Mouse (Mus musculus) CD4-positive, CD25-positive, alpha-beta regulatory T cell, adult 2 months (primary cell): ENCODE data around the gene Hsd3b7.
"Not testable (repeated sequence)": the region's sequence is repeated elsewhere in the genome, so short reads cannot be mapped to it uniquely, and the experiment has no call there.

Source experiments
- DNase-seq: peaks from one replicate; pipeline ENCODE4 v3.0.0-alpha.2; 2012; ENCODE audit warnings: low read depth, low spot score

The Hsd3b7 gene

DNA sequence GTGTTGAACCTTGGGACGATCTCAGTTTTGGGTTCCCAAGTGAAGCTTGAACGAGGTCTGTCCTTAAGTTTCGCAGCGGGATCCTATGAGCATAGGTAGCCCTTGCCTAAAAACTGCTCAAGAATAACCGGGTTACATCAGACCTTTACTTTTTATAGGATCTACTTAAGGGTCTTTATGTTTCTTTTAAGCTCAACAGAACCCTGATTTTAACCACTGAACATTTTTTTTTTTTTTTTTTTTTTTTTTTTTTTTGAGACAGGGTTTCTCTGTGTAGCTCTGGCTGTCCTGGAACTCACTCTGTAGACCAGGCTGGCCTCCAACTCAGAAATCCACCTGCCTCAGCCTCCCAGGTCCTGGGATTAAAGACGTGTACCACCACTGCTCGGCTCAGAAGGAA is 24.6 kb upstream of the Hsd3b7 start:
- DNase-seq, result not testable (repeated sequence)

GRCm38 (mm10) chr7:127776426-127776825 is 24.0 kb upstream of the Hsd3b7 start, which contains the start of gene Setd1a:
Setd1a (plus strand) TSS chr7:127776670.
- DNase-seq, result peak; percentile 87

DNA sequence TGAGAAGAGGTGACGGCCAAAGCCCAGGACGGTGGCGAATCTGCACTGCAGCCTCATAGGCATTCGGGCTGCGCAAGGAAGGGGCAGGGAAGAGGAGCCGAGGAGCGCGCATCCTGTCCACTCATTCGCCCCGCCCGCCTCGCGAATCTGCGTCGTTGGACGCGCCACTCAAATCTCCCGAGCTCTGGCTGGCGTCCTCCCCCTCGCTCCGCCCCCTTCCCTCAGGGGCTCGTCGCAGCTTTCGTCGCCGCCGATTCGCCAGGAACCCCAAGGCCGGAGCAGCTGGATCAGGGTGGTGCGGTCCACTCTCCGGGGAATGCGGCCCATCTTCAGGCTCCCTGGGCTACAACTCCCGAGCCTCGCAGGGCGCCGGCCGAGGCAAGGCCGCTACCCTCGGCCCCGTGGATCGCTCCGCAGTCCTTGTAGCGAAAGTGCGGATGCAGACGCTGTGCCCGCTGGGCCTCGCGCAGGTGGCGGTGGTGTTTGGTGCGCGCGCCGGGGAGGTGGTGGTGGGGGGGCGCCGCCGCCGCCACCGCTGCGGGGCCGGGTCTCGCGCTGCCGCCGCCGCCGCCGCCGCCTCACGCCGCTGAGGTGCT is 23.4 kb upstream of the Hsd3b7 start:
- DNase-seq, result peak; percentile 98

DNA sequence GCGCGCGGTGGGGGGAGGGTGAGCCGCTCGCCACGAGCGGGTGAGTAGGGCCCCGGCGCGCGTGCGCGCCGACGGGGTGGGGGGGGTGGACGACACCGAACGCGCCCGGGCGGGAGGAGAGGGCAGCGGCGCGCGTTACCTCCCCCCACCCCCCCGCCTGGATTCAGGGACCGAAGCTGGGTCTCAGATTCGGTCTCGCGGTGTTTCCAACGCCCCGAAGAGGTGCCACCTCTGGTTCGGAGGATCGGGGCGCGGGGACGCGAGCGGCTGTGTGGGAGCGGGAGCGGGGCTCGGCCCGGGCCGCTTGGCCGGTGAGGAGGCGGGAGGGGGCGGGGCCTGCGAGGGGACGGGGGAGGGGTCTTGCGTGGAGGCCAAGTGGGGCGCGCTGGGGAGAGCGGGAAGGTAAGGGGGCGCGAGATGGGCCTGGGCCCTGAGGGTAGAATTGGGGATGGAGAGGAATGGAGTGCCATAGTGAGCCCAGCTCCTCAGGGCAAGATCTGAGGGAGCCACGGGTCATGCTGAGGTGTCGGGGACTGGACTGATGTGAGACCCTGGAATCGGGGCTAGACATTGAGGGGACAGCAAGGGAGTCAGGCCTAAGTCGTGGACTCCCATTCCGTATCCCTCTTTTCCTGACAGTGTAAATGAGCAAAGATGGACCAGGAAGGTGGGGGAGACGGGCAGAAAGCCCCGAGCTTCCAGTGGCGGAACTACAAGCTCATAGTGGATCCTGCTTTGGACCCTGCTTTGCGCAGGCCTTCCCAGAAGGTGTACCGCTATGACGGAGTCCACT is 22.7 kb upstream of the Hsd3b7 start:
- DNase-seq, result no peak

GRCm38 (mm10) chr7:127778350-127778749 is 22.1 kb upstream of the Hsd3b7 start:
- DNase-seq, result no peak

GRCm38 (mm10) chr7:127785308-127785707 is 15.1 kb upstream of the Hsd3b7 start, which contains the start of gene Gm49388:
Gm49388 (plus strand) TSS chr7:127785608.
- no peak for DNase-seq

DNA sequence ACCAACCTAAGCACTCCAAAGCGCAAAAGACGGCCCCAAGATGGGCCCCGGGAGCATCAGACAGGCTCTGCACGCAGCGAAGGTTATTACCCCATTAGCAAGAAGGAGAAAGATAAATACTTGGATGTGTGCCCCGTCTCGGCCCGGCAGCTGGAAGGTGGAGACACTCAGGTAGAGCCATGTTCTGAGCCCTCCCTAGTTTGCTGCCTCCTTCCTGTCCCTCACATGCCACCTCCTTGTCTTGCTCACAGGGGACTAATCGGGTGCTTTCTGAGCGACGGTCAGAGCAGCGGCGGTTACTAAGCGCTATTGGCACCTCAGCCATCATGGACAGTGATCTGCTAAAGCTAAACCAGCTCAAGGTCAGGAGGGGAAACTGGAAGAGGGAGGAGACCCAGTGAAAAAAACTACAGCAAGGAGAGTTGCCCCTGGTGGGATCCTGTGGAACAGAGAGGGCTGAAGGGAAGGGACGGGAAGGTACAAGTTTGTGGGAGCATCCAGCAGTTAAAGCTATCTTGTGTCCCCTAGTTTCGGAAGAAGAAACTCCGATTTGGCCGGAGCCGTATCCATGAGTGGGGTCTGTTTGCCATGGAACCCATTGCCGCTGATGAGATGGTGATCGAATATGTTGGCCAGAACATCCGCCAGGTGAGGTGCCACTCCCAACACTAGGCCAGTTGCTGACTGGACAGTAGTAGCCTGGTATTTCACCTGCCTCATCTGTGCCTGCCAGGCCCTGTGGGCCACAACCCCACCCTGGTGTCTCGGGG is 3.1 kb upstream of the Hsd3b7 start:
- DNase-seq, result no peak

- DNase-seq, result no peak
These were observed 1.8 kb upstream of the Hsd3b7 start for GRCm38 (mm10) chr7:127798591-127798990.

GRCm38 (mm10) chr7:127799211-127799610 is 1.2 kb upstream of the Hsd3b7 start:
- DNase-seq, result no peak

DNA sequence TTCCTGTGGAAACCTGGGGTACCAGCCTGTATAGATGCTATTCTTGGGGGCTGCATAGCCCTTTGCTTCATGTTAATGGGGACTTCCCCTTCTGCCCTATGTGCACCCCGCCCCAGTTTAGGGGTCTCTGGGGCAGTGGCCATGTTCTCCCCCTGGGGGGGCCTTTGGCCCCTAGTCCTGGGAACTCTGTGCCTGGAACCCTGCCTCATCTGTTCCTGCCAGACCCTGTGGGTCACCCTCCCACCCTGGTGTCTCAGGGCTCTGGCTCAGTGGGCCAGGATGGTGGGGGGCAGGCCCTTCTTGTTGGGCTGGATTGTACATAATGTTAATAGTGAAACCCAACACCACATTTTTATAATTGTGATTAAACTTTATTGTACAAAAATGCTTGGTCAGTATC is 666 bp upstream of the Hsd3b7 start:
- DNase-seq, result no peak

- no peak for DNase-seq
These were observed 712 bp downstream of the Hsd3b7 start for GRCm38 (mm10) chr7:127801010-127801621.

- no peak for DNase-seq
These were observed 1.9 kb downstream of the Hsd3b7 start for GRCm38 (mm10) chr7:127802313-127802712.

GRCm38 (mm10) chr7:127808821-127809220 is 8.4 kb downstream of the Hsd3b7 start:
- no peak for DNase-seq

DNA sequence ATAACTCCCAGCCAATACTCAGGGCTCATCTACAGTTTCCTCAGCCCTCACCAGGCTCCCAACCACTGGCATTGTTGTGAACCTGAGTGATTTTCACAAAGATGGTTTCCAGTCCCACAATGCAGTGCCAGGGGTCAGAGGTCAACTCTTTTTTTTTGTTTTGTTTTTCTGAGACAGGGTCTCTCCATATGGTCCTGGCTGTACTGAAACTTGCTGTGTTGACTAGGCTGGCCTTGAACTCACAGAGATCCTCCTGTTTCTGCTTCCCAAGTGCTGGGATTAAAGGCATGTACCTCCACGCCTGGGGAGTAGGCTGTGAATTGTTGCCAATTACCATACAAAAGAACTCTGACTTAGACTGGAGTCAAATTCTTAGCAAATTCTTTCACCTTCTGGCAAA is 9.4 kb downstream of the Hsd3b7 start:
- no peak for DNase-seq

GRCm38 (mm10) chr7:127810650-127811049 is 10.2 kb downstream of the Hsd3b7 start:
- DNase-seq, result no peak

GRCm38 (mm10) chr7:127811240-127811639 is 10.8 kb downstream of the Hsd3b7 start:
- DNase-seq, result no peak

DNA sequence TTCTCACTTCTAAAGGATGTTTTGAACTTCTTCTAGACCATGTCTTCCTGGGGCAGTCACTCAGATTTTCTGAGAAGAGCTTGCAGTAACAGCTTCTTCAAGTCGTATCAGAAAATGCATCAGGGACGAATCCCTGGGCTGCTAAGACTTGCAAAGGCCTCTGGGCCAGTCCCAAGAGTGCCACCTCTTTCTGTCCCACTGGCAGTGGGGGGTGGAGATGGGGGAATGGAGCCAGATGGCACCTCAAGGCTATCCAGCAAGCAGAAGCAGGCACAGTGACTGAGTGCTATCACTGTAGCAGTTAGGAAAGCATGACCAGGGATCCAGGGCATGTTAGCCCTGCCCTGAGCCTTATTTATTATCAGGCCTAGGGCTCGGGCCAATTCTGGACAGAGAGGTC is 11.9 kb downstream of the Hsd3b7 start:
- DNase-seq, result no peak

GRCm38 (mm10) chr7:127813821-127814220 is 13.4 kb downstream of the Hsd3b7 start:
- DNase-seq, result no peak

DNA sequence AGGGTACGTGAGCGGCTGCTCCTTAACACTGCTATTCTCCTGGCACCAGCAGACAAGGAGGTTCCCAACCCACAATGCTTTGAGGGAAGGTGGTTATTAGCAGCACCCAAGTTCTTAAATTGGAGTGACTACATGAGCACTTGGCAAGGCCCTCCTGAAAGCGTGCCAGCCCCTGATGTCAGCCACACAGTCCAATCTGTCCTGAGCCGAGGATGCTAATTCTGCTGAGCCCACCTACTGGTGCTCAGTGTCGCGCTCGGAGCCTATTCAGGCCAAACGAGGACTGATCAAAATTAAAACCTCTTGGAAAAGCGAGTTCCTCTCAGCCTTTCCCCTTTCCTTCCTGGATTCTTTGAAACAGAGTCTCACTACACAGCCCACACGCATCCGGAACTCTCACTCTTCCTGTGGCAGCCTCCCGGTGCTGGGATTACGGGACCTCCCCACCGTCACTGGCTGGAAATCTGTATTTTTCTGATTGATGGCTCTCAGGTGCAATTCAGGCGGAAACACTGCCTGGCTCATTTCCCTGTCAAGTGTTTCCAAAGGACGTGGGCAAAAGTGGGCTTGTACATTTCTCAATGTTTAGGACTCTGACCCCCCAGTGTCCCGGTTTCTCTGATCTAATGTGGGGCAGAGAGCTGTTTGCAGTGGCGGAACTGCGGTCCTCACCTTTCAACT is 14.0 kb downstream of the Hsd3b7 start:
- DNase-seq, result no peak

DNA sequence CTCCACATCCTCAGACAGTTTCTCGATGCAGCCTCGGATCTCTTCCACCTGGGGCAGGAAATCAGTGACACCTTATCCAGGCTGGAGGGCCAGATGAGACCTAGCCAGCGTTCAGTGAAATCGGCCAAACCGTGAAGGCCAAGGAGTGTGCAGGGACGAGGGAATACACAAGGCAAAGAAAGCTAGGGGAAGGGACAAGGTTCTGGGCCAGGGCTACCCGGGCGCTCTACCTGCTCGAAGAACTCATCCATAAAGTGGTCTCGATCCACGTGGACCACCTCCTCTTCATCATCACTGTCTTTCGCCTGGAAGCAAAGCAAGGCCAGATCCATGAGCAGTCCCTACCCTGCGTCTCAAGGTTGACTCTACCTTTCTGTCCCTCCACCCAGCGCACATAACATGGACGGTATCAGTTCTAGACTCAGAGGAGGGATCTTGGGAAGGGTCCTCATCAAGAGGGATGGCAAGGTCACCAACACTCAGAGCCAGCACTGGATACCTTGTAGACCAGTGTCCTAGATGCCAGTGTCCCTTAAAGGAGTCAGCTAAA is 14.8 kb downstream of the Hsd3b7 start:
- no peak for DNase-seq
